Mouse (Mus musculus) testis, adult 2 months (tissue): ENCODE data around the gene Hexim2.

Experiments used
- CTCF ChIP-seq: fragments of 200-500 bp; IDR thresholded peaks from 2 replicates; pipeline ENCODE4 v1.5.1; 2012; ENCODE audit warnings: low read depth, mild to moderate bottlenecking, inconsistent platforms, low read length, moderate library complexity; ENCODE audit not compliant: control insufficient read depth, insufficient read depth, insufficient replicate concordance
- POLR2A ChIP-seq: fragments of 200-500 bp; IDR thresholded peaks from 2 replicates; pipeline ENCODE4 v1.6.1; 2012; ENCODE audit warnings: low read depth, mild to moderate bottlenecking, inconsistent platforms, low read length, moderate library complexity; ENCODE audit not compliant: control insufficient read depth

DNA sequence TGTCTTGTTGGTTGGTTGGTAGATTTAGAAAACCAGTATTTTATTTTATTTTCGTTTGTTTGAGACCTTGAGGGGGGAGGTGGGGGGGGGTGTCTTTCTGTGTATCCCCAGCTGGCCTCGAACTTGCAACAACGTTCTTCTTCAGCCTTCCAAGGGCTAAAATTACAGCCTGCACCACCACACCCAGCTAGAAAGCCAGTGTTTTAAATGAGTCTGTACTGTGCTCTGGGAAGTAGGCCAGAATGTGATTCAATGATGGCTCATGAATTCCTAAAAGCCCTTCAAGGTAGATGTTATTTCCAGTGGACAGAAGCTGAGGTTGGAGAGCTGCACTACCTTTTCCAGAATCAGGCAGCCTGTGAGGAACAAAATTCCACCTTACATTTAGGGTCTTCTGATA is 2.0 kb downstream of the Hexim2 start:
- TF ChIP-seq CTCF (no peak), POLR2A (no peak)
